Mouse (Mus musculus) embryonic facial prominence, embryonic 13.5 days (tissue): Measurements from ENCODE around the gene Cyp1a1. TPM values are rescaled to one million over a fixed set of nuclear protein-coding genes. Genes with fewer than 3 reads are reported as not detected.

ENCODE experiments used
- ATAC-seq: fragments of 200-750 bp; cut with Nextera tagmentation; 2 replicates; pipeline ENCODE4 v1.8.0; 2017; ENCODE audit warnings: low read depth; ENCODE audit not compliant: insufficient number of reproducible peaks, insufficient read depth, low FRiP score, low TSS enrichment
- H3K27ac ChIP-seq: fragments of 300-500 bp; sonication (generic); 2 replicates; pipeline ENCODE4 v1.5.1; 2015; ENCODE audit warnings: moderate library complexity, mild to moderate bottlenecking, inconsistent platforms
- H3K27me3 ChIP-seq: fragments of 300-500 bp; sonication (generic); 2 replicates; pipeline ENCODE4 v1.6.1; 2015; ENCODE audit warnings: mild to moderate bottlenecking, inconsistent platforms
- H3K36me3 ChIP-seq: fragments of 300-500 bp; sonication (generic); 2 replicates; pipeline ENCODE4 v1.6.1; 2015; ENCODE audit warnings: mild to moderate bottlenecking, inconsistent platforms
- H3K4me1 ChIP-seq: fragments of 300-500 bp; sonication (generic); 2 replicates; pipeline ENCODE4 v1.6.1; 2015; ENCODE audit warnings: inconsistent platforms
- H3K4me2 ChIP-seq: fragments of 300-500 bp; sonication (generic); 2 replicates; pipeline ENCODE4 v1.6.1; 2015; ENCODE audit warnings: moderate library complexity, mild to moderate bottlenecking, inconsistent platforms
- H3K4me3 ChIP-seq: fragments of 300-500 bp; sonication (generic); 2 replicates; pipeline ENCODE4 v1.5.1; 2015; ENCODE audit warnings: mild to moderate bottlenecking, inconsistent platforms
- H3K9ac ChIP-seq: fragments of 300-500 bp; sonication (generic); 2 replicates; pipeline ENCODE4 v1.6.1; 2015; ENCODE audit warnings: mild to moderate bottlenecking, inconsistent platforms
- H3K9me3 ChIP-seq: fragments of 300-500 bp; sonication (generic); 2 replicates; pipeline ENCODE4 v1.6.1; 2016; ENCODE audit warnings: inconsistent platforms
- WGBS: fragments of 180-500 bp; shearing (Covaris S2); methylation state at CpG from one replicate; pipeline ENCODE4 v1.1.7; 2015; ENCODE audit warnings: mixed read lengths; 5-methylcytosine and 5-hydroxymethylcytosine counted together
- polyA plus RNA-seq: library from polyadenylated mRNA; unstranded; fragments of >200 nt; fragmentation: Nextera tagmentation; extraction: Ambion mirVana; gene quantifications from 2 replicates; pipeline ENCODE4 v1.2.1, GENCODE M21; 2015

The Cyp1a1 gene
- polyA plus RNA-seq: not detected in 2 replicates

- no peak within 1 kb of the TSS for H3K4me3 ChIP-seq
Measured at GRCm38 (mm10) chr9:57687751-57688150, at the start of gene Cyp1a1. Cyp1a1 (plus strand) TSS chr9:57687928.

GRCm38 (mm10) chr9:57638651-57639459, 48.9 kb upstream of the Cyp1a1 start:
- peaks cover 76% of the 10 kb centered on the region for H3K4me1 ChIP-seq
- H3K36me3 ChIP-seq: peaks cover 15% of the 10 kb centered on the region
- H3K27ac ChIP-seq: peak overlapping the region; percentile 89
- H3K9ac ChIP-seq: peak overlapping the region; percentile 60
- WGBS: 19% methylated on average over 8 of the region's 8 CpGs
- H3K9me3 ChIP-seq: no peaks in the 10 kb centered on the region
- peak overlapping the region; percentile 53 for H3K4me2 ChIP-seq
- ATAC-seq: no peak
- no peaks in the 10 kb centered on the region for H3K27me3 ChIP-seq
- H3K4me3 ChIP-seq: peak overlapping the region; percentile 1; the same call in 1 of the 2 replicates

More at GRCm38 (mm10) chr9:57687751-57688150, at the start of gene Cyp1a1:
- H3K27me3 ChIP-seq: no peaks in the 10 kb centered on the region
- H3K9ac ChIP-seq: no peak within 1 kb of the TSS
- no peaks in the 10 kb centered on the region for H3K4me1 ChIP-seq
- no peaks in the 10 kb centered on the region for H3K9me3 ChIP-seq
- no peaks in the 10 kb centered on the region for H3K36me3 ChIP-seq
- no peak within 1 kb of the TSS for H3K4me2 ChIP-seq
- H3K27ac ChIP-seq: no peak within 1 kb of the TSS
- WGBS: 90% methylated on average over 2 of the region's 2 CpGs
- no peak for ATAC-seq

DNA sequence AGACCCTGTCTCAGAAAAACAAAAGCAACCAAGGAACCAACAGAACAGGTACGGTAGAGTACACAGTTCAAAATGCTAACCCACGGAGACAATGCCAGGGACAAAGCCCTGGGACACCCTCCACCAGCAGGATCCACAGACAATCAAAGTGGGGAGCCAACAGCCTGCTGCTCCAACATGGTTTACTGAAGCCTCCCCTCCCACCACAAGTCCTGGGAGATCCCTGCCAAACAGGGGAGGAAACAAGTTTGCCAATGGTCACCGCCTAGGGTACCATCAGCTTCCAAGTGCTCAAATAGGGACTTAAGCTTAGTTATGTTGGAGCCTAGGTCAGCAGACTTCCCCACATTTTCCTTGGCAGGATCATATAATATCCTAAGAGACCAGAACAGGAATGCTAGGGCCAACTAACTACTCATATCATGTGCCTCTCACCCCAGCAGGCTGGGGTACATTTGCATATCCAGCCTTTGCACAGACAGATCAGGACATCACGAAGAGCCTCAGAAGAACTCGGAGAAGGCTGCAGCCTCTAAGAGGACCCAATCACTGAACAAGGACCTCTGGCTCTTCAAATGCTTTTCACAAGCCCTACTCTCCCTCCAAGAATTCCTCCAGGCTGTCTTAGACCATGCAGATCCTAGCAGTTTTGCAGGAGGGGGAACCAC, 47.9 kb upstream of the Cyp1a1 start:
- Histone ChIP-seq H3K4me3 (peak overlapping the region; percentile 23), H3K9ac (peak overlapping the region; percentile 60), H3K4me2 (peak overlapping the region; percentile 53), H3K9me3 (no peaks in the 10 kb centered on the region), H3K4me1 (peaks cover 79% of the 10 kb centered on the region), H3K27me3 (no peaks in the 10 kb centered on the region), H3K36me3 (peaks cover 15% of the 10 kb centered on the region), H3K27ac (peak overlapping the region; percentile 89)
- WGBS: 47% methylated on average over 5 of the region's 5 CpGs
- no peak for ATAC-seq

GRCm38 (mm10) chr9:57640384-57640783, 47.3 kb upstream of the Cyp1a1 start:
- ATAC-seq: peak; percentile 71
- WGBS: 6% methylated on average over 15 of the region's 15 CpGs

DNA sequence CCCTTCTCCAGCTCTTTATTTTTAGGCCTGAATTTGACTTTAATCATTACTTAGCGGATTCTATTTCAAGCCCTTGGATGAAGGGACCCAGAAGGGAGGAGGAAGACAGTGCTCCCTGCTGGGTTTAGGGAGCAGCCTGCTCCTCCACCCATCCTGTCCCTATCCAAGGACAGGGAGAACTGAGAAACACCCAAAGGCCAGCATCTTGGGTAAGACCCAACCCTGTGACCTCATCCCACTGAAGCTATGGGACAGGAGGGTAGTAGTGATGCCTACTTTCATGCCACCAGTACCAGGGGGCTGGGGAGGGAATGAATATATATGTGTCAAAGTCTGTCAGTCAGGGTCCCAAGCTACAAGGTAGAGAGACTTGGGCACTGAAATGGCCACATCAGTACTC, 46.7 kb upstream of the Cyp1a1 start:
- H3K9ac ChIP-seq: peak overlapping the region; percentile 44
- H3K4me1 ChIP-seq: peaks cover 79% of the 10 kb centered on the region
- H3K4me2 ChIP-seq: peak overlapping the region; percentile 53
- peaks cover 15% of the 10 kb centered on the region for H3K36me3 ChIP-seq
- 46% methylated on average over 1 of the region's 1 CpGs for WGBS
- peak overlapping the region; percentile 23; the same call in 1 of the 2 replicates for H3K4me3 ChIP-seq
- H3K27ac ChIP-seq: peak overlapping the region; percentile 89
- no peaks in the 10 kb centered on the region for H3K9me3 ChIP-seq
- no peak for ATAC-seq
- H3K27me3 ChIP-seq: no peaks in the 10 kb centered on the region

More at GRCm38 (mm10) chr9:57640384-57640783, 47.3 kb upstream of the Cyp1a1 start:
- H3K27me3 ChIP-seq: no peaks in the 10 kb centered on the region
- peak overlapping the region; percentile 44 for H3K9ac ChIP-seq
- H3K4me1 ChIP-seq: peaks cover 79% of the 10 kb centered on the region
- peak overlapping the region; percentile 89 for H3K27ac ChIP-seq
- peaks cover 15% of the 10 kb centered on the region for H3K36me3 ChIP-seq
- H3K4me2 ChIP-seq: peak overlapping the region; percentile 53
- H3K9me3 ChIP-seq: no peaks in the 10 kb centered on the region
- peak overlapping the region; percentile 23 for H3K4me3 ChIP-seq

GRCm38 (mm10) chr9:57641775-57642550, 45.8 kb upstream of the Cyp1a1 start:
- ATAC-seq: no peak
- Histone ChIP-seq H3K27ac (peak overlapping the region; percentile 89; the same call in 1 of the 2 replicates), H3K4me1 (peaks cover 78% of the 10 kb centered on the region), H3K27me3 (no peaks in the 10 kb centered on the region), H3K9ac (no peak overlapping the region), H3K36me3 (peaks cover 15% of the 10 kb centered on the region), H3K4me3 (no peak overlapping the region), H3K9me3 (no peaks in the 10 kb centered on the region), H3K4me2 (no peak overlapping the region)
- 76% methylated on average over 13 of the region's 13 CpGs for WGBS

DNA sequence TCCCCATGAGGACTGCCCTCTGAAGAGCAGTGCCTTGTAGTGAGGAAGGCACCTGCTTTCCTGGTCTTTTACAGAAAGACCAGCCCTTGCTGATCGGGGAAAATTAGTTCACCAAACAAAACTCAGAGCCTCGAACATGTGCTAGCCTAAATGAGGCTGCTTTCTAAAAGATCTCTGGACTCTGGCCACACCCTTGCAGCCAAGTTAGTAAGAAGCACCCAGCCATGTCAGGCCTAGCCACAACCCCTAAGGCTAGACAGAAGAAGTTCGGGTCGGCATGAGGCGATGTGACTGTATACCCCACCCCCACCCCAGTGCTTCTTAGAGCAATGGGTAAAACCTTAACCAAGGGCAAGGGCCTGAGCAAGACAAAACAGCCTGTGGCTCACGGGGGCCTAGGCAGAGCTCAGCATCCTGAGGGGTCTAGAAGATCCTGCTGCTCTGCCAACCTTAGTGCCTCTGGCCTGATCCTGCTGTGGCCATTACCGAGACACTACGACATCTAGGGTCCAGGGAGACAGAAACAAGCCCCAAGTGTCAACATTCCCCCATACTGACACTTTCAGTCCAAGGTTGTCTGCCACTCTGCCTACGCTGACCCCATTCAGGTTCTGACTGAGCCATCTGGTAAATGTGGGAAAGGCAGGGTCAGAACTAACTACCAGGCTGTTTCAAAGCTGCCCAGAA, 44.4 kb upstream of the Cyp1a1 start:
- H3K9ac ChIP-seq: peak overlapping the region; percentile 98
- H3K36me3 ChIP-seq: peaks cover 12% of the 10 kb centered on the region
- no peak overlapping the region for H3K27ac ChIP-seq
- H3K9me3 ChIP-seq: no peaks in the 10 kb centered on the region
- peak overlapping the region; percentile 96 for H3K4me3 ChIP-seq
- no peak for ATAC-seq
- H3K4me2 ChIP-seq: peak overlapping the region; percentile 97
- 56% methylated on average over 9 of the region's 9 CpGs for WGBS
- no peaks in the 10 kb centered on the region for H3K27me3 ChIP-seq
- H3K4me1 ChIP-seq: peaks cover 64% of the 10 kb centered on the region

DNA sequence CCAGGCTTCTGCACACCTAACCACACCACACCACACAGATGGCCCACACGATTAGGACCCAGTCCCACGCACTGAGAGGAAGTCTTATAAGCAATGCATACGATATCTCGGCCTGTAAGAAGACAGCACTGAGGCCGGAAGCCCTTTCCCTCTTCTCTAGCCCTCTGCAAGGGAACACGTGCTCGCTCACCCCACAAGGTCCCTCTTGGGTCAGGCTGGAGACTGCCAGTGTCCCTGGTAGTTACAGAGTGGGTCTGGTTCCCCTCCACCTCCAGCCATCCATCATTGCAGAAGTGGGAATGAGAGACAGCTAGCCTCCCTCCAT, 43.9 kb upstream of the Cyp1a1 start:
- H3K27me3 ChIP-seq: no peaks in the 10 kb centered on the region
- H3K4me3 ChIP-seq: peak overlapping the region; percentile 96
- H3K4me2 ChIP-seq: peak overlapping the region; percentile 97
- H3K27ac ChIP-seq: no peak overlapping the region
- WGBS: 39% methylated on average over 7 of the region's 7 CpGs
- peaks cover 62% of the 10 kb centered on the region for H3K4me1 ChIP-seq
- peaks cover 12% of the 10 kb centered on the region for H3K36me3 ChIP-seq
- ATAC-seq: no peak
- no peaks in the 10 kb centered on the region for H3K9me3 ChIP-seq
- peak overlapping the region; percentile 98 for H3K9ac ChIP-seq

GRCm38 (mm10) chr9:57644442-57644943, 43.2 kb upstream of the Cyp1a1 start:
- ATAC-seq: no peak
- peak overlapping the region; percentile 95 for H3K27ac ChIP-seq
- WGBS: 1% methylated on average over 18 of the region's 18 CpGs
- H3K9ac ChIP-seq: peak overlapping the region; percentile 98
- peaks cover 55% of the 10 kb centered on the region for H3K4me1 ChIP-seq
- H3K9me3 ChIP-seq: no peaks in the 10 kb centered on the region
- peak overlapping the region; percentile 96 for H3K4me3 ChIP-seq
- H3K4me2 ChIP-seq: peak overlapping the region; percentile 97
- H3K36me3 ChIP-seq: peaks cover 12% of the 10 kb centered on the region
- H3K27me3 ChIP-seq: no peaks in the 10 kb centered on the region

GRCm38 (mm10) chr9:57644944-57645893, 42.5 kb upstream of the Cyp1a1 start:
- peak overlapping the region; percentile 95 for H3K27ac ChIP-seq
- ATAC-seq: peak; percentile 72
- H3K27me3 ChIP-seq: no peaks in the 10 kb centered on the region
- H3K4me2 ChIP-seq: peak overlapping the region; percentile 97
- H3K4me1 ChIP-seq: peaks cover 48% of the 10 kb centered on the region
- peaks cover 12% of the 10 kb centered on the region for H3K36me3 ChIP-seq
- H3K4me3 ChIP-seq: peak overlapping the region; percentile 96
- WGBS: 0% methylated on average over 76 of the region's 85 CpGs
- no peaks in the 10 kb centered on the region for H3K9me3 ChIP-seq
- peak overlapping the region; percentile 98 for H3K9ac ChIP-seq
